Mouse (Mus musculus): ENCODE measurements around the gene Gpbp1.

The Gpbp1 gene

DNA sequence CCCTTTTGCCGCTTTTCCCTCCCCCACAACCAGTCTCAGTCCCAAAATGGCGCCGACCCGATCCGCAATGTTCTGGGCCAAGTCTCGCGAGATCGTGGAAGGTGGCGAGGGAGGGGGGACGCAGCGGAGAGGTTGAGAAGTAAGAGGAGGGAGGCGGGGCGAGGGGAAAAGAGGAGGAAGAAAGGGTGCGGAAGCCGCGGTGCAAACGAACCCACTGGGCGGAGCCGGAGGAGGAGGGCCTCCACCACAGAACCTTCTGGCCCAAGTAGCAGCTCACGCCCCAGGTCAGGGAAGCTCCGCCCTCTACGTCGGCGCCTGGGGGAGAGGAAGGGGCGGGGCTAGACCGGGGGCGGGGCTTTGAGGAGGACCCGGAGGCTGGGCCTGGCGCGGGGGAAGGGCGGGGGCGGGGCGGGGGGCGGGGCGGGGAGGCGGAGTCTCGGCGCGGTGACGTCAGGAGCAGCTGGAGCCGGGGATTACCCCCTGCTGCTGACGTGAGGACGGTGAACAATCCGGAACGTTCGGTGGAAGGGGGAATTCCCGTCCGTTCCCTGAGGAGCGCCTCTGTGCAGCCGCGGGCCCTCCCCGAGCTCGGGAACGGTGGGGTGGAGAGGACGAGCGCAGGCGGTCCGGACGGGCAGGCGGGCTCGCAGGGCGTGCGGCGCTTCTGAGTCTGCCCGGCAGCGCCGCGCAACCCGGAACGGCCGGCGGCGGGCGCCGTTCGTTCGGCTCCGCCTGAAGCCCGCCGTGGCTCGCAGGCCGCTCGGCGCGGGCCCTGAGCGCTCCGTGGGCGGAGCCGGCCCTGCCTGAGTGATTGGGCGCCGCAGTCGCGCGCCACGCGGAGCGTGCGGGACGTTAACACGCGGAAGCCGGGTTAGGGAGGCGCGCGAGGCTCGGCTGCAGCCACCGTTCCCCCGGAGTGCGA lies at the start of gene Gpbp1:
TSS of gene Gpbp1 (minus strand) at position 310 of the 922 bp plus-strand sequence.
- peak; percentile 100 for DNase-seq (ENCODE audit: low read depth, low spot score)

DNA sequence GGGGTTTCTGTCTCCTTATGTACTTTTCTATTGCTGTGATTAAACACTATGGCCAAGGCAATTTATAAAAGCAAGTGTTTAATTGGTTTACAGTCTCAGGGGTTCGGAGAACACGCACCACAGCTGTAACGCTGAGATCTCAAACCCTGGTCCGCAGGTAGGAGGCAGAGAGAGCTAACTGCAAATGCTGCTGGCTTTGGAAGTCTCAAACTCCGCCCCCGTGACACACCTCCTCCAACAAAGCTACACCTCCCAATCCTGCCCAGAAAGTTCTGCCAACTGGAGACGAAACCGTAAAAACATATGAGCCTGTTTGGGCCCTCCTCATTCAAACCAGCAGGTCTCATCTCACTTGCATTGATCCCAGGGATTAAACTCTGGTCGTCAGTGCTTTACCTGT lies 47.8 kb upstream of the Gpbp1 start:
- DNase-seq (ENCODE audit: low read depth, low spot score) = no peak

DNA sequence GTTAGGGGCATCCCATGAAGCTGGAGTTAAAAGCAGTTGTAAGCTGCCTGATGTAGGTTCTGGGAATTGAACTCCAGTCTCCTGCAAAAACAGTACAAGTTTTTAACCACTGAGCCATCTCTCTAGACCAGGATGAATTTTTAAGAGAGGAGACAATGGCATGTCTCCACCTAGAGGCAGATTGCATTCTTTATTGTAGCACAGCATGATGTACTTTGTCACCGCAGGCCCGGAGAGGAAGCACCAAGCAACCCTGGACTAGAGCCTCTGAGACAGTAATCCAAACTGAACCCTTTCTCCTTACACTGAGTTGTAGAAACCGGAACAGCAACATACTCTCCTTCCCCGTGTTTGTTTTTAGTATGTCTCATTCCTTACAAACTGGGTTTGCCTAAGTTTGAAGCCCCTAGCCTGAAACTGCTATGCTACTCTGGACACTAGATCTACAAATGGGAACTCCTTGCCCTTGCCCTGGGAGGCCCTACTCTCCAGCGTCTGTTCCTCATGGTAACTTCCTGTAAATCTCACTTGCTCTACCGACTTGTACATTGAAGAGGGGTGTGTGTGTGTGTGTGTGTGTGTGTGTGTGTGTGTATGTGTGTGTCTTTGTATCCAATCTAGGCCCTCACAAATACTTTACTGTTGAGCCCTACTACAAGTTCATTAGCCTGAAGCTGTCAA lies 46.4 kb upstream of the Gpbp1 start:
- no peak for DNase-seq (ENCODE audit: low read depth, low spot score)

DNA sequence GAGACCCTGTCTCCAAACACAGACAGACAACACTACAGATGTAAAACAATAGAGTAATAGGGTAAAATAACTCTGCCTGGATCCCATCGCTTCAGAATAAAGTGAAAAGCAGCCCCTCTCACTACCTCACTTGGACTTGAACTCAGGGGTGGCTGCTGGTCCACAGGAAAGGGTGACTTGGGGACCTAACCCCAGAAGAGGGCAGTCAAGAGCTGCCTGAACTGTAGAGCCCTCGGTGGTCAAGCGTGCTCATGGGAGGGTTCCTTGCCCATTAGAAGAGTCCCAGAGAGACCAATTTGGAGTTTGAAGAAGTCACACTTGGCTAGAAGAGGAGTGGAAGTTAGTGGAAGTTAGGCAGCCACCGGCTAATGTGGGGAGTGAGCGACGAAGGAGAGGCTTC lies 44.2 kb upstream of the Gpbp1 start:
- DNase-seq (ENCODE audit: low read depth, low spot score) = no peak

DNA sequence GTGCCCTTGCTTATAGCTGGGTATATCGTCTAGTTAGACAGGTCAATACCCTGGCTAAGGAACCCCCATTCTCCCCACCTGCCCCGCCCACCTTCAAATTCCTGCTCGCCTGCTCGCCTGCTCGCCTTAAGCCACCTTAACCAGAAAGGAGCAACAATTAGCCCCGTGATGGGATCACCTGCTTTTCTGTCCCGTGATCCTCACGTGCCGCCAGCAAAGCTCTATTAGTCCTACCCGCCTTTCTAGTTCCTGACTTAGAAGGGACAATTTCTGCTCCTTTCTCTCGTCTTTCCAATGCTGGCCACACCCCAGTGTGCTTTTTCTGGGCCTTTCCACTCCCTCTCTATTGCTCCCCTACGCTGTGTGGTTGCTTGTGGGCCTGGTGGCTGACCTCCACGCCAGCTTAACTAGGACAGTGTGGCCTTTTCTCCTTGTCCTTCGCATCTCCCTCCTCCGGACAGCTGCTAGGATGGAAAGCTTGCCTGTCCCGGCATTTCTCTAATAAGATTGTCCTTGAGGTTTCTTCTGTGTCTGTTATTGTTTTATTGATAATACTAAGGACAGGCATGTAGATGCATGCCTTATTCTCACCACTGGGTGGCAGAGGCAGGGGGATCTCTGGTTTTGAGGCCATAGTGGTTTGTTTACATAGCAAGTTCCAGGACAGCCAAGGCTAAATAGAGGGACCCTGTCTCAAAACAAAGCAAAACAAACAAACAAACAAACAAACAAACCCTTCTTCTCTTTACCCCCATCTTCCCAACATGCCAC lies 42.5 kb upstream of the Gpbp1 start:
- DNase-seq (ENCODE audit: low read depth, low spot score) = no peak

DNA sequence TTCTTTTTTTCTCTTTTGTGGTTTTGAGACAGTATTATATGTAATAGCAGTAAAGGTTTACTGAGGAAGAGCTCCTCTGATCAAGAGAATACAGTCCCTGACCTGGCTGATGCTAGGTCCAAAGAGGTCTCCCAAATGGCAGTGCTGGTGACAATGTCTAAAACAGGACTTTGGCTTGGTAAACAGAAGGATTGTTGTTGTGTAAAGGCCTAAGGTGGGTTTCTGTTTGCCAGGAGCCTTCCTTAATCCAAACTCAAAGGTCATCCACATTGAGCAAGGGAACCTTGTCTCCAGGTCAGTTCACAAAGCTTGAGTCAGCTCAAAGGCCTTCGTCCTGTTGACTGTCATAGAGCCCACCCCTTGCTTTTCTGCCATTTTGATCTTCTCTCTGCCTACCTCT lies 41.8 kb upstream of the Gpbp1 start:
- no peak for DNase-seq (ENCODE audit: low read depth, low spot score)

DNA sequence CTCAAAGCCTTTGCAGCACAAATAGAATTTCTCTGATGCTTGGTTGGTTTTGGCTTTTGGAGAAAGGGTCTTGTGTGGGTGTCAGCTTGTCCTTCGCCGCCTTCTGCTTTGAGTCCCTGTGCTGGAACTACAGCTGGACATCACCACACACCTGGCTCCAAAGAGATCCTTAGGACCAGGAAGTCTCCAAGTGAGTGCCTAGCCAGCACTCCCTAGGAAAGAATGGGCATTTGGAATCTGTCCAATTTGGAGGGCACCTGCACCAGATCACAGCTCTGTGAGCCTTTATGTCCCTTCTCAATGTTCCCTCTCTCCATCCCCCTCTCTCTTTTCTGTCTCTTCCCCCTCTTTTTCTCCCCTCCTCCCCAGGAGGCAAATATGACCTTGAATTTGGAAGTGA lies 34.4 kb upstream of the Gpbp1 start:
- DNase-seq (ENCODE audit: low read depth, low spot score) = no peak

DNA sequence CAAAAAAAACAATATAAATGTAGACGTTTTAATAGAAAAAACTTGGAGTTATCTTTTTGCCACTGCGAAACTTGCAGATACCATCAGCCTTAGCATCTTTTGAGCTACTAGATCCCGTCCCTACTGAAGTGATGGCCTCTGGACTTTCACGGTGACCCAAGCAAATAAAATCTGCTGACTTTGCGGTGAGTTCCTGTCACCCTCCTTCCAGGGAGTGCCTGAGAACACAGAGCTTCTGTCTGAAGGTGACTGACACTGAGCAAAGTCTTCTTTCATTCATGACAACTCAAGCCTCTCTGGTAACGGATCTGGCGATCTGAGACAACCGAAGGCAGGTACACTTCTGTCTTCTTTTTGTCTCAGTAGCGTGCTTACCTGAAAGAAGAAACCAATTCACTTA lies 32.4 kb upstream of the Gpbp1 start:
- no peak for DNase-seq (ENCODE audit: low read depth, low spot score)

DNA sequence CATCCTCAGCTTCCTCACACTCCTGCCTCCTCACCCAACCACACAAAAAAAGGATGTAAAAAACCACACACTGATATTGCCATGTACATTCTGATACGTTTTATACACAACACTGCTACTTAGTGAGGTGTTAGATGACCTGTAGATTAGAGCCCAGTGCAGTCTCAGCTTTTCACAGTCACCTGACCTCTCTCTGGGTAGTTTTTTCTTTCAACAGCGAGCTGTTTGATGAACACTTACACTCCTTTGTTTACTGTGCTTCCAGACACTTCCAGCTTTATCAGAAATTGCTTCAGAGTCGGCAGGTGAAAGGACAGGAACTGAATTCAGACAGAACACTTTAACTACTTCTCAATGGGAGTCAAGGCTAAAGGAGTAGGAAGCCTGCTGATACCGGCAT lies 30.5 kb upstream of the Gpbp1 start:
- DNase-seq (ENCODE audit: low read depth, low spot score) = no peak

DNA sequence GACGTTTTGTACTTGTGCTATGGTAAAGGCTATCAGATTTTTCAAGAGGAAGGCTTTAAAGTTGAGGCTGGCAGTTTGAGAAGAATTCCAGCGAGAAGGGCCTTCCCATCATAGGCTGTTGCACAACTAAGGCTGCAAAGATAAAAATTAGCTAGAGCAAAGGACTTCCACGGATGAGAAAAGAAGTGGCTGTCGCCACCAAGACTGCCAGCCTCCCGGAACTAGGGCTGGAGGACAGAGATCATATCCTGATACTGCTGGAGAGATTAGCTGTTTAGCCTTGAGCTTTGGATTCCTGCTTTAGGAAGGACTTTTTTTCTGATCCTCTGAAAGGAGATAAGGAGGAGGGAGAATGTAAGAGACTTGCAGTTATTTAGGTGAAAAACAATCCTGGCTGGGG lies 28.4 kb upstream of the Gpbp1 start:
- no peak for DNase-seq (ENCODE audit: low read depth, low spot score)

DNA sequence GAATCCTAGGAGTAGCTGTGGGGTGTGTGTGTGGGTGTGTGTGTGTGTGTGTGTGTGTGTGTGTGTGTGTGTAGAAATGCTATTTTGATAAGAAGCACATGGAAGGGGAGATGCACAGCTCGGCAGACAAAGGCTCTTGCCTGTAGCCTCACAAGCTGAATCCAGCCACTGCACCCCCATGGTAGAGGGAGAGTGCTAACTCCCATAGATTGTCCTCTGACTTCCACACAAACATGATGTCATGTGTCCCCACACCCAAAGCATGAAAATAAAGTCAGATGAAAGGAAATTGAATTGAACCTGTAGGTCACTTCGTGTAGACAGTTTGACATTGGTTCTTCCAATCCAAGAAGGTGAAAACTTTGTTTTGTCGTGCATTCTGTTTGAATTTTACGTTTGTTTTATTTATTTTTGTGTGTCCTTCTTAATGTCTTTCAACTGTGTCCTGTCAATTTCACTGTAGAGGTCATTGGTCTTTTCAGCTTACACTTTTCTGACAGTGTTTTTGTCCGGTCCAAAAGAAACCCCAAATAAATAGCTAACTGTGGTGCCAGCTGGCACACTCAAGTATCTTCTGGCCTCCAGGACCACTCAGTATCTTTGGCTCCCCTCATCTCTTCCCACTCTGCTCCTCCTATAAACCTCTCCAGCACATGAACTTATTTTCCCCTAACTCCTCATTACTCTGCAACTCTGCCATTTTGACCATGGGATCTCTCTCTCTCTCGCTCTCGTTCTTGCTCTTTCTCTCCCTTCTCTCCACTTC lies 26.7 kb upstream of the Gpbp1 start:
- no peak for DNase-seq (ENCODE audit: low read depth, low spot score)

DNA sequence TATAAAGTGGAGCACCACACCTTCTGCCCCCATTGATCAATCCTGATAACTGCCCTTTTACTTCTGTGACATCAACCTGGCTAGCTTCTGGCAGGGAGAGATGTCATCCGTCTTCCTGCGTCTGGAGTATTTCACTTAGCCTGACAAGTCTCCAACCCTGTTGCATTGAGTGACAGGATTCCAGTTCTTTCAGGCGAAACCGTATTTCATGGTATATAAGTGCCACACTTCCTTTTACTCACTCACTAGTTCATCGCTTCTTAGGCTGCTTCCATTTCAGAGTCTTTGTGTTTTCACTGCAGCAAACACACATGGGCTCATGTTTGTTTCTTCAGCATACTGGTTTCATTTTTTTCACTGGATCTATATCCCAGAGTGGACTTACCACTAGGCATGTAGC lies 19.5 kb upstream of the Gpbp1 start:
- DNase-seq (ENCODE audit: low read depth, low spot score) = no peak

DNA sequence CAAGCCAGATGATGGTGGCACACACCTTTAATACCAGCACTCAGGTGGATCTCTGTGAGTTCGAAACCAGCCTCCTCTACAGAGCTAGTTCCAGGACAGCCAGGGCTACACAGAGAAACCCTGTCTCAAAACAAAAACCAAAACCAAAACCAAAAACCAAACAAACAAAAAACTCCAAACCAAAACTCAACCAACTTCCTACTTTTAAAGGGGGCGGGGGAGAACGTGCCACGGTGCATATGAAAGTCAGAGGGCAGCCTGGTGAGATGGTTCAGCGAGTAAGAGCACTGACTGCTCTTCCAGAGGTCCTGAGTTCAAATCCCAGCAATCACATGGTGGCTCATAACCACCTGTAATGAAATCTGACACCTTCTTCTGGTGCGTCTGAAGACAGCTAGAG lies 18.7 kb upstream of the Gpbp1 start:
- DNase-seq (ENCODE audit: low read depth, low spot score) = no peak

DNA sequence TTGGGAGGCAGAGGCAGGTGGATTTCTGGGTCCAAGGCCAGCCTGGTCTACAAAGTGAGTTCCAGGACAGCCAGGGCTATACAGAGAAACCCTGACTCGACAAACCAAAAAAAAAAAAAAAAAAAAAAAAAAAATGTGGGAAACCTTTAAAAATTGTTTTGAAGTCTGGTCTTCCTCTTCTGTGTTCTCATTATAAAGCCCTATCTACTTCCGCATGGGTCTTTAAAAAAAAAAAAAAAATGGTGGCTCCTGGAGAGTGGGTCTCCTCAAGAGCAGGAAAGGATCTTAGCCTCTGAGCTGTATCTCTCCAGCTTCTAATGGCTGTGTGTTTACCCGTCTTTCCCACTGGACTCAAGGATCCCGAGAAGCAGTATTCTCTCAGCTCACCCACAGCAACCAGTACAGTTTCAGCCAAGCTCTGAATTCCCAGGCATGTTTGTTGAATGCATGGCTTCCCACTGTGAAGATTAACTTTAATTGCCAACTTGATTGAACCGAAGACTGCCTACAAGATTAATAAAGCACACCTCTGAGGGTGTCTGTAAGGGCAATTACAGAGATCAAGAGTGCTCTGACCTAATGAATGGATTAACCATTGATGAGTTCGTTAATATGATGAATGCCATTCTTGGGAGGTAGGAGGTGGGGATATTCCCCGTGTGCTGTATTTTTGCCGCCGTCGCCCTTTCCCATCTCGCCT lies 4.6 kb upstream of the Gpbp1 start:
- no peak for DNase-seq (ENCODE audit: low read depth, low spot score)

DNA sequence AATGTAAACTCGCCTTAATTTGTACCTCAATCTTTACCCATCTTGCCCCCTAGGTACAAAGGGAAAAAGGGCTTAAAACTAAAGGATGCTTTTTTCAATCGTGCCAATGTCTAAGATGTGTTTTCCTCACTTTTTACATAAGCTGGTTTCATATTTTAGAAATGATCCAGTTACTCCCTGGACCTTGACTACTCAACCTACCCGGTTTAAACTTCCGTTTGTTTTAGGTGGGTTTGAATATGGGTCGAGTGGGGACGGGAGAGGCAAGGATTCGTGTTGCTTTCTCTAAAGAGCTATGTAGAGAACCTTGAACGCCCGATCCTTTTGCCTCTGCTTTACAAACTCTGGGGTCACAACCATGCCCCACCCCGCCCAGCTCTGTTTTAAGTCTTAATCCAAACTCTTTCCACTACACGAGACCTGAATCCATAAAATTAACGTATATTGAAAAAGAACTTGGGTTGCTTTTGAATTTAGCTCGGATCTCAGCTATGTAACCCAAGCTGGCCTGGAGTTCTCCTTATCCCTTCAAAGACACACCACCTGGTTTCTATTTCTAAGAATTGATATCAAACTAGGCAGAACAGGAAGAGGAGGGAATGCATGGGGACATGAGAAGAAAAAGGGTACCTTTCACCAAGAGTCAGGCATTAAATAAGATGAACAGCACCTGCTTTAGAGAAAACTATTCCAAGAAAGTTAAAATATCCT lies 1.3 kb upstream of the Gpbp1 start:
- DNase-seq (ENCODE audit: low read depth, low spot score) = no peak

DNA sequence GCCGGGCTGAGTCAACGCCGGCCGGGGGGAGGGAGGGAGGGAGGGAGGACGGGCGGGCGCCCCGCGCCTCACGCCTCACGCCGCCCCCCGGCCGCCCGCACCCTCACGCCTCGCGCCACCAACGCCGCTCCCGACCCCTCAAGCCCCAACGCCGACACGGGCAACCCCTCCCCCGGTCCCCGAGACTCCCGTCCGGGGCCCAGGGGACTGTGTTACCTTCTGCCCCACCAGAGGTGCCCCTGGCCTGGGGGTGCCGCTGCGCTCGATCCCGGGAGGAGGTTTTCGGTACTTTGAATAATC lies 459 bp downstream of the Gpbp1 start:
- no peak for DNase-seq (ENCODE audit: low read depth, low spot score)

DNA sequence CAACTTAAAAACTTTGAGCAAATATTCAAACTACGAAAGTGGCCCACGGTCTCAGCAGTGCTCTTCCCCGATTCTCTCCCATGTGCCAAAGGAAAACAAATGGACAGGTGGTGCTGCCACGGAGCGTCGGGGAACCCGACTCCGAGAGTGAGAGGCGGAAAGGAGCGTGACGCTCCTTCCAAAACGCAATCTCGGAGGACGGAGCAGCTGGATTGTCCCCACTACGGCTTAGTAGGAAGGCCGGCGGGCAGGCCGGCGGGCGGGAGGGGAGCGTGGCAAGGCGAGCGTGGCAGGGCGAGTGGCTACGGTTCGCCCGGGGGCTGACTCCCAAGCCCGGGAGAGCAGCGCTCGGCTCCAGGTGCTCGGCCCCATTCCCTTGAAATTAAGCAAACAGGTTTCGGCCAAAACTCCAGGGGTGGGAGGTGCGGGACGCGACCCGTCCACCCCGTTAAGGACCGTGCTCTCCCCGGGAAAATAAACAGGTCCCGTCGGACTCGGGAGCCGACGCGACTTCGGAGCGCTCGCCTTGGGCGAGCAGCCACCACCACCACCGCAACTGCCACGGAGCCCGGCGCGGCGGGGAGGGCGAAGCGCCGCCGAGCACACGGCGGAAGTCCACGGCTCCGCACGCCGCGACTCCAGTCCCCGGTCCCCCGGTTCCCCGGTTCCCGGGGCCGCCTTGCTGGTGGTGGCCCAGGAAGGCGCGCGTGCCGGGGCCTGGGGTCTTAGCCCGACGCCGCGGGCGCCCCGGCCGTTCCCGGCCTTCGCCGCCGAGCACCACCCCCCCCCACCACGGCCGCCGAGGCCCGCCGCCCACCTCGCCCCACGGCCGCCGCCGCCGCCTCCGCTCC lies 1.0 kb downstream of the Gpbp1 start:
- DNase-seq (ENCODE audit: low read depth, low spot score) = peak; percentile 5

DNA sequence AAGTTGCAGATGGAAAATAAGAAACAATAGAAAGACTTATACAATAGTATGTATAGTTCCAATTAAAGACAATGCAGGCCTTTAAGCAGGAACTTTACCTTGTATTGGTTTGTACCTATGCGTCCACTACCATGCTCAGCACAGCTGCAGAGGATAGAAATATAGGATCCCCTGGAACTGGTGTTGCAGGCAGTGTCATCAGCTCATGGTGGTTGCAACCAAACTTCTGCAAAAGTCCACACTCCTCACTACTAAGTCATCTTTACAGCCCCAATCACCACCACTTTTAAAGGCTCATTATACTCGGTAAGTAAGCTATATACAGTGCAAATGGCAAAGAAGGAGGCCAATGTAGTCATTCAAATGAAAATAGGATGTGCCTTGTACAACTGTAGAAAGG lies 12.2 kb downstream of the Gpbp1 start:
- no peak for DNase-seq (ENCODE audit: low read depth, low spot score)

DNA sequence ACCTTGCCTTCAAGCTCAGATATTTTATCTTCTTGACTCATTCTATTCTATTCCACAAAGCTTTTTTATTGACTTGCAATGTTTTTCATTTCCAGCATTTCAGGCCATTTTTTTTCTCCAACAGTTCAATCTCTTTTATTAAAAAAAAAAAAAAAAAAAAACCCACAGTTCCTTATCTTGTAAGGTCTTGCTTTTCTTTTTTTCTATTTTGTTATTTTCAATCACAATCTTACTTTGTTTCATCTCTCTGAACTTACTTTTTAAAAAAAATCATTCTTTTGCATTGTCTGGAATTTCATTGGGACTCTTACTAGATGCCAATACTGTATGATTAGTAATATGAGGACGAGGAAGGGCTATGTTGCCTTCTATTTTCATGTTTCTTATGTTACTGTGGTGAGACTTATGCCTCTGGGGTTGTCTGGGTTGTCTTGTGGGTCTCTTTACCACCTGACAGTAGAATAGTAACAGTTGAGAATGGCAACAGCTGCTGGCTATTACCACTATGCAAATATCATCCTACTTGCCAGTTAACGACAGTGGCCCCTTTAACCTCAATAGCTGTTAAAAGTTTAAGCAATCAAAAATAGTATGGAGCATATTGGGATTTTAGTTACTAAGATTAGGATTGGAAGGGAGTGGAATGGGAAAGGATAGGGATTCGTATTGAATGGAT lies 19.2 kb downstream of the Gpbp1 start:
- no peak for DNase-seq (ENCODE audit: low read depth, low spot score)
